Mouse (Mus musculus) midbrain, embryonic 16.5 days (tissue): Measurements from ENCODE around the gene Mag. TPM values are rescaled to one million over a fixed set of nuclear protein-coding genes. Genes with fewer than 3 reads are reported as not detected.

Experiments
- ATAC-seq: fragments of 200-750 bp; cut with Nextera tagmentation; 2 replicates; pipeline ENCODE4 v1.8.0; 2017; ENCODE audit warnings: moderate TSS enrichment
- H3K27ac ChIP-seq: fragments of 300-500 bp; sonication (generic); 2 replicates; pipeline ENCODE4 v1.5.1; 2014; ENCODE audit warnings: mild to moderate bottlenecking, low read length, mixed read lengths
- H3K27me3 ChIP-seq: fragments of 300-500 bp; sonication (generic); 2 replicates; pipeline ENCODE4 v1.6.1; 2014; ENCODE audit warnings: low read depth, low read length, mixed read lengths; ENCODE audit not compliant: control insufficient read depth, insufficient read depth
- H3K36me3 ChIP-seq: fragments of 300-500 bp; sonication (generic); 2 replicates; pipeline ENCODE4 v1.6.1; 2014; ENCODE audit warnings: mild to moderate bottlenecking, low read length, moderate library complexity, mixed read lengths; ENCODE audit not compliant: control insufficient read depth, insufficient read depth
- H3K4me1 ChIP-seq: fragments of 300-500 bp; sonication (generic); 2 replicates; pipeline ENCODE4 v1.6.1; 2014; ENCODE audit warnings: mild to moderate bottlenecking, low read length, mixed read lengths; ENCODE audit not compliant: control insufficient read depth, insufficient read depth
- H3K4me2 ChIP-seq: fragments of 300-500 bp; sonication (generic); 2 replicates; pipeline ENCODE4 v1.6.1; 2014; ENCODE audit warnings: mild to moderate bottlenecking, low read length, mixed read lengths
- H3K4me3 ChIP-seq: fragments of 300-500 bp; sonication (generic); 2 replicates; pipeline ENCODE4 v1.5.1; 2014; ENCODE audit warnings: low read depth, mild to moderate bottlenecking, low read length, moderate library complexity, mixed read lengths
- H3K9ac ChIP-seq: fragments of 300-500 bp; sonication (generic); 2 replicates; pipeline ENCODE4 v1.6.1; 2014; ENCODE audit warnings: low read depth, low read length, mixed read lengths
- H3K9me3 ChIP-seq: fragments of 300-500 bp; sonication (generic); replicated peaks from 2 replicates; pipeline ENCODE4 v1.6.1; 2014; ENCODE audit warnings: mild to moderate bottlenecking, low read length, mixed read lengths; ENCODE audit not compliant: control insufficient read depth, poor library complexity, severe bottlenecking
- WGBS: fragments of 180-500 bp; shearing (Covaris S2); extraction: QIAGEN DNeasy Blood & Tissue Kit; methylation state at CpG from one replicate; pipeline ENCODE4 v1.1.7; 2014; 5-methylcytosine and 5-hydroxymethylcytosine counted together
- polyA plus RNA-seq: library from polyadenylated mRNA; unstranded; fragments of >200 nt; fragmentation: Nextera tagmentation; extraction: Ambion mirVana; gene quantifications from 2 replicates; pipeline ENCODE4 v1.2.1, GENCODE M21; 2015

Mag gene
- 4.5 and 4.7 TPM in 2 replicates for polyA plus RNA-seq

- no peaks in the 10 kb centered on the region for H3K9me3 ChIP-seq
- H3K4me3 ChIP-seq, result no peak within 1 kb of the TSS
- H3K27ac ChIP-seq, result no peak within 1 kb of the TSS
- H3K4me2 ChIP-seq, result no peak within 1 kb of the TSS
- no peak within 1 kb of the TSS for H3K9ac ChIP-seq
- no peaks in the 10 kb centered on the region for H3K27me3 ChIP-seq
- H3K36me3 ChIP-seq, result no peaks in the 10 kb centered on the region
- WGBS, result 79% methylated on average over 8 of the region's 8 CpGs
- ATAC-seq, result no peak
- no peaks in the 10 kb centered on the region for H3K4me1 ChIP-seq
Measured at GRCm38 (mm10) chr7:30914732-30915131, at the start of gene Mag. Mag (minus strand) TSS chr7:30914873.

GRCm38 (mm10) chr7:30964366-30964765 is 49.7 kb upstream of the Mag start:
- H3K36me3 ChIP-seq, result no peaks in the 10 kb centered on the region
- no peaks in the 10 kb centered on the region for H3K27me3 ChIP-seq
- no peaks in the 10 kb centered on the region for H3K4me1 ChIP-seq
- H3K9ac ChIP-seq, result no peak overlapping the region
- ATAC-seq, result no peak
- H3K4me2 ChIP-seq, result no peak overlapping the region
- H3K27ac ChIP-seq, result no peak overlapping the region
- 94% methylated on average over 7 of the region's 7 CpGs for whole genome bisulfite sequencing
- H3K4me3 ChIP-seq, result no peak overlapping the region
- H3K9me3 ChIP-seq, result no peaks in the 10 kb centered on the region

- peaks cover 11% of the 10 kb centered on the region for H3K4me1 ChIP-seq
- H3K9me3 ChIP-seq, result no peaks in the 10 kb centered on the region
- no peak overlapping the region for H3K4me3 ChIP-seq
- no peak for ATAC-seq
- no peak overlapping the region for H3K9ac ChIP-seq
- WGBS, result 92% methylated on average over 5 of the region's 5 CpGs
- no peaks in the 10 kb centered on the region for H3K27me3 ChIP-seq
- H3K4me2 ChIP-seq, result no peak overlapping the region
- H3K27ac ChIP-seq, result no peak overlapping the region
- no peaks in the 10 kb centered on the region for H3K36me3 ChIP-seq
Measured at GRCm38 (mm10) chr7:30962862-30963261, 48.2 kb upstream of the Mag start.

- peaks cover 21% of the 10 kb centered on the region for H3K4me1 ChIP-seq
- H3K4me2 ChIP-seq, result no peak overlapping the region
- no peak overlapping the region for H3K9ac ChIP-seq
- no peaks in the 10 kb centered on the region for H3K27me3 ChIP-seq
- H3K4me3 ChIP-seq, result no peak overlapping the region
- H3K27ac ChIP-seq, result no peak overlapping the region
- no peaks in the 10 kb centered on the region for H3K9me3 ChIP-seq
- no peak for ATAC-seq
- peaks cover 2% of the 10 kb centered on the region for H3K36me3 ChIP-seq
- 85% methylated on average over 6 of the region's 6 CpGs for WGBS
Measured at GRCm38 (mm10) chr7:30959786-30960349, 45.2 kb upstream of the Mag start.

- no peak for ATAC-seq
- Histone ChIP-seq H3K9ac (no peak overlapping the region), H3K4me2 (no peak overlapping the region), H3K36me3 (peaks cover 11% of the 10 kb centered on the region), H3K9me3 (no peaks in the 10 kb centered on the region), H3K27me3 (no peaks in the 10 kb centered on the region), H3K4me3 (no peak overlapping the region), H3K4me1 (peaks cover 24% of the 10 kb centered on the region), H3K27ac (no peak overlapping the region)
- WGBS, result 99% methylated on average over 9 of the region's 9 CpGs
Measured at GRCm38 (mm10) chr7:30958866-30959487, 44.3 kb upstream of the Mag start.

GRCm38 (mm10) chr7:30958109-30958865 is 43.6 kb upstream of the Mag start:
- H3K4me2 ChIP-seq, result peak overlapping the region; percentile 87
- H3K4me3 ChIP-seq, result peak overlapping the region; percentile 90
- H3K36me3 ChIP-seq, result peaks cover 17% of the 10 kb centered on the region
- no peak for ATAC-seq
- WGBS, result 71% methylated on average over 28 of the region's 28 CpGs
- H3K4me1 ChIP-seq, result peaks cover 24% of the 10 kb centered on the region
- no peaks in the 10 kb centered on the region for H3K9me3 ChIP-seq
- peak overlapping the region; percentile 99 for H3K27ac ChIP-seq
- peak overlapping the region; percentile 99 for H3K9ac ChIP-seq
- no peaks in the 10 kb centered on the region for H3K27me3 ChIP-seq

GRCm38 (mm10) chr7:30957367-30957783 is 42.7 kb upstream of the Mag start:
- peaks cover 22% of the 10 kb centered on the region for H3K36me3 ChIP-seq
- H3K4me1 ChIP-seq, result peaks cover 24% of the 10 kb centered on the region
- WGBS, result under 1% methylated on average over 43 of the region's 43 CpGs
- peak overlapping the region; percentile 99 for H3K27ac ChIP-seq
- ATAC-seq, result peak; percentile 59
- peak overlapping the region; percentile 99 for H3K9ac ChIP-seq
- H3K4me3 ChIP-seq, result peak overlapping the region; percentile 90
- H3K9me3 ChIP-seq, result no peaks in the 10 kb centered on the region
- H3K4me2 ChIP-seq, result peak overlapping the region; percentile 87
- no peaks in the 10 kb centered on the region for H3K27me3 ChIP-seq

- peak within 1 kb of the TSS; percentile 99 for H3K9ac ChIP-seq
- ATAC-seq, result peak; percentile 58
- no peaks in the 10 kb centered on the region for H3K27me3 ChIP-seq
- peaks cover 24% of the 10 kb centered on the region for H3K4me1 ChIP-seq
- H3K4me3 ChIP-seq, result peak within 1 kb of the TSS; percentile 90
- under 1% methylated on average over 36 of the region's 82 CpGs for WGBS
- H3K27ac ChIP-seq, result peak within 1 kb of the TSS; percentile 99
- peaks cover 22% of the 10 kb centered on the region for H3K36me3 ChIP-seq
- H3K9me3 ChIP-seq, result no peaks in the 10 kb centered on the region
- H3K4me2 ChIP-seq, result peak within 1 kb of the TSS; percentile 94
Measured at GRCm38 (mm10) chr7:30956756-30957366, 42.2 kb upstream of the Mag start, which contains the start of gene Usf2. Usf2 (minus strand) TSS chr7:30956803.
